Mouse (Mus musculus) hindbrain, embryonic 14.5 days (tissue): ENCODE data around the gene Hoga1. TPM values are rescaled to one million over a fixed set of nuclear protein-coding genes. Genes with fewer than 3 reads are reported as not detected.
"Not testable (repeated sequence)": the region's sequence is repeated elsewhere in the genome, so short reads cannot be mapped to it uniquely, and the experiment has no call there.

Experiments used
- ATAC-seq: fragments of 200-750 bp; cut with Nextera tagmentation; 2 replicates; pipeline ENCODE4 v1.8.0; 2017; ENCODE audit warnings: moderate number of reproducible peaks, mild to moderate bottlenecking, moderate TSS enrichment, moderate library complexity; ENCODE audit not compliant: low FRiP score
- DNase-seq: peaks from one replicate; pipeline ENCODE4 v3.0.0-alpha.2; 2015; ENCODE audit warnings: low spot score
- H3K27ac ChIP-seq: fragments of 300-500 bp; sonication (generic); 2 replicates; pipeline ENCODE4 v1.5.1; 2014; ENCODE audit warnings: mild to moderate bottlenecking, moderate library complexity
- H3K27me3 ChIP-seq: fragments of 300-500 bp; sonication (generic); 2 replicates; pipeline ENCODE4 v1.6.1; 2014; ENCODE audit warnings: mild to moderate bottlenecking, low read length, mixed read lengths; ENCODE audit not compliant: control insufficient read depth, insufficient read depth
- H3K36me3 ChIP-seq: fragments of 300-500 bp; sonication (generic); replicated peaks from 2 replicates; pipeline ENCODE4 v1.6.1; 2014; ENCODE audit not compliant: control insufficient read depth, insufficient read depth
- H3K4me1 ChIP-seq: fragments of 300-500 bp; sonication (generic); replicated peaks from 2 replicates; pipeline ENCODE4 v1.6.1; 2014; ENCODE audit warnings: antibody characterized with exemption, low read length, mixed read lengths; ENCODE audit not compliant: control insufficient read depth, insufficient read depth
- H3K4me2 ChIP-seq: fragments of 300-500 bp; sonication (generic); replicated peaks from 2 replicates; pipeline ENCODE4 v1.6.1; 2014; ENCODE audit warnings: mild to moderate bottlenecking, moderate library complexity
- H3K4me3 ChIP-seq: fragments of 300-500 bp; sonication (generic); replicated peaks from 2 replicates; pipeline ENCODE4 v1.5.1; 2014; ENCODE audit warnings: mild to moderate bottlenecking, low read length
- H3K9ac ChIP-seq: fragments of 300-500 bp; sonication (generic); 2 replicates; pipeline ENCODE4 v1.6.1; 2014
- H3K9me3 ChIP-seq: fragments of 300-500 bp; sonication (generic); 2 replicates; pipeline ENCODE4 v1.6.1; 2016; ENCODE audit warnings: low read length; ENCODE audit not compliant: control insufficient read depth
- WGBS: fragments of 180-500 bp; shearing (Covaris S2); extraction: QIAGEN DNeasy Blood & Tissue Kit; methylation state at CpG from one replicate; pipeline ENCODE4 v1.1.7; 2014; 5-methylcytosine and 5-hydroxymethylcytosine counted together
- polyA plus RNA-seq: library from polyadenylated mRNA; unstranded; fragments of >200 nt; fragmentation: Nextera tagmentation; extraction: Ambion mirVana; gene quantifications from 2 replicates; pipeline ENCODE4 v1.2.1, GENCODE M21; 2014

Hoga1 gene
- polyA plus RNA-seq, 1 experiment from 2014 or later, result 2.2 TPM

- Histone ChIP-seq H3K4me2 (no peak overlapping the region), H3K27me3 (no peaks in the 10 kb centered on the region), H3K36me3 (peaks cover 40% of the 10 kb centered on the region), H3K9ac (no peak overlapping the region), H3K27ac (no peak overlapping the region), H3K9me3 (no peaks in the 10 kb centered on the region), H3K4me3 (no peak overlapping the region), H3K4me1 (no peaks in the 10 kb centered on the region)
- ATAC-seq, result no peak
- 88% methylated on average over 7 of the region's 7 CpGs for WGBS
- no peak for DNase-seq
Measured at GRCm38 (mm10) chr19:42072802-42073201, 27.4 kb downstream of the Hoga1 start.

- Histone ChIP-seq H3K4me2 (no peak overlapping the region), H3K36me3 (peaks cover 48% of the 10 kb centered on the region), H3K4me1 (no peaks in the 10 kb centered on the region), H3K27me3 (no peaks in the 10 kb centered on the region), H3K9ac (no peak overlapping the region), H3K9me3 (no peaks in the 10 kb centered on the region), H3K4me3 (no peak overlapping the region), H3K27ac (no peak overlapping the region)
- 85% methylated on average over 2 of the region's 2 CpGs for WGBS
- no peak for DNase-seq
- no peak for ATAC-seq
Measured at GRCm38 (mm10) chr19:42075051-42075450, 29.6 kb downstream of the Hoga1 start.

GRCm38 (mm10) chr19:42075992-42076391 is 30.6 kb downstream of the Hoga1 start:
- H3K36me3 ChIP-seq, result peaks cover 48% of the 10 kb centered on the region
- H3K9ac ChIP-seq, result no peak overlapping the region
- H3K4me3 ChIP-seq, result no peak overlapping the region
- ATAC-seq (no peak), DNase-seq (no peak)
- H3K4me2 ChIP-seq, result no peak overlapping the region
- no peak overlapping the region for H3K27ac ChIP-seq
- H3K27me3 ChIP-seq, result no peaks in the 10 kb centered on the region
- no peaks in the 10 kb centered on the region for H3K9me3 ChIP-seq
- WGBS, result 88% methylated on average over 16 of the region's 16 CpGs
- H3K4me1 ChIP-seq, result no peaks in the 10 kb centered on the region

GRCm38 (mm10) chr19:42078566-42078965 is 33.2 kb downstream of the Hoga1 start:
- 92% methylated on average over 8 of the region's 8 CpGs for WGBS
- no peaks in the 10 kb centered on the region for H3K27me3 ChIP-seq
- H3K9ac ChIP-seq, result no peak overlapping the region
- no peaks in the 10 kb centered on the region for H3K9me3 ChIP-seq
- no peaks in the 10 kb centered on the region for H3K4me1 ChIP-seq
- H3K4me2 ChIP-seq, result no peak overlapping the region
- no peak for DNase-seq
- H3K4me3 ChIP-seq, result no peak overlapping the region
- no peak for ATAC-seq
- H3K36me3 ChIP-seq, result peaks cover 46% of the 10 kb centered on the region
- H3K27ac ChIP-seq, result no peak overlapping the region

GRCm38 (mm10) chr19:42079006-42079405 is 33.6 kb downstream of the Hoga1 start:
- H3K36me3 ChIP-seq, result peaks cover 42% of the 10 kb centered on the region
- no peak for ATAC-seq
- H3K9ac ChIP-seq, result no peak overlapping the region
- no peak overlapping the region for H3K27ac ChIP-seq
- H3K4me2 ChIP-seq, result no peak overlapping the region
- H3K4me3 ChIP-seq, result no peak overlapping the region
- no peak for DNase-seq
- H3K27me3 ChIP-seq, result no peaks in the 10 kb centered on the region
- WGBS, result 98% methylated on average over 12 of the region's 12 CpGs
- no peaks in the 10 kb centered on the region for H3K4me1 ChIP-seq
- no peaks in the 10 kb centered on the region for H3K9me3 ChIP-seq

- DNase-seq, result no peak
- Histone ChIP-seq H3K4me1 (no peaks in the 10 kb centered on the region), H3K4me3 (no peak overlapping the region), H3K9ac (no peak overlapping the region), H3K27me3 (no peaks in the 10 kb centered on the region), H3K36me3 (peaks cover 32% of the 10 kb centered on the region), H3K9me3 (no peaks in the 10 kb centered on the region), H3K4me2 (no peak overlapping the region), H3K27ac (no peak overlapping the region)
- no peak for ATAC-seq
- WGBS, result 84% methylated on average over 5 of the region's 5 CpGs
Measured at GRCm38 (mm10) chr19:42079950-42080349, 34.5 kb downstream of the Hoga1 start.

- 0 out of 2 replicates have a peak, but pooled peaks cover 2% of the 10 kb centered on the region for H3K4me1 ChIP-seq
- H3K27ac ChIP-seq, result no peak overlapping the region
- H3K4me3 ChIP-seq, result no peak overlapping the region
- 83% methylated on average over 11 of the region's 11 CpGs for WGBS
- H3K36me3 ChIP-seq, result peaks cover 27% of the 10 kb centered on the region
- DNase-seq, result no peak
- H3K4me2 ChIP-seq, result no peak overlapping the region
- no peak for ATAC-seq
- no peaks in the 10 kb centered on the region for H3K27me3 ChIP-seq
- no peak overlapping the region; the same call in 1 of the 2 replicates for H3K9ac ChIP-seq
- no peaks in the 10 kb centered on the region for H3K9me3 ChIP-seq
Measured at GRCm38 (mm10) chr19:42080469-42080868, 35.1 kb downstream of the Hoga1 start.

GRCm38 (mm10) chr19:42081613-42082012 is 36.2 kb downstream of the Hoga1 start:
- DNase-seq, H3K27ac ChIP-seq, ATAC-seq, H3K4me1 ChIP-seq, H3K4me2 ChIP-seq, H3K27me3 ChIP-seq, H3K9ac ChIP-seq, H3K9me3 ChIP-seq, H3K4me3 ChIP-seq: not testable (repeated sequence)
- H3K36me3 ChIP-seq, result peaks cover 16% of the 10 kb centered on the region
- WGBS, result 97% methylated on average over 5 of the region's 5 CpGs

- Histone ChIP-seq H3K9me3 (no peaks in the 10 kb centered on the region), H3K4me1 (peaks cover 17% of the 10 kb centered on the region), H3K4me2 (peak overlapping the region; percentile 81), H3K27me3 (no peaks in the 10 kb centered on the region), H3K36me3 (no peaks in the 10 kb centered on the region), H3K9ac (peak overlapping the region; percentile 85), H3K27ac (peak overlapping the region; percentile 78), H3K4me3 (peak overlapping the region; percentile 84)
- DNase-seq, result no peak
- ATAC-seq, result no peak
- 7% methylated on average over 10 of the region's 10 CpGs for WGBS
Measured at GRCm38 (mm10) chr19:42085690-42086089, 40.3 kb downstream of the Hoga1 start.

GRCm38 (mm10) chr19:42086166-42086565 is 40.8 kb downstream of the Hoga1 start, which contains the start of gene Morn4:
TSS of gene Morn4 (minus strand) at chr19:42086357.
- peak within 1 kb of the TSS; percentile 85 for H3K9ac ChIP-seq
- H3K4me3 ChIP-seq, result peak within 1 kb of the TSS; percentile 84
- ATAC-seq, result peak; percentile 85
- H3K27me3 ChIP-seq, result no peaks in the 10 kb centered on the region
- H3K4me1 ChIP-seq, result peaks cover 19% of the 10 kb centered on the region
- peak within 1 kb of the TSS; percentile 78 for H3K27ac ChIP-seq
- no peaks in the 10 kb centered on the region for H3K36me3 ChIP-seq
- no peaks in the 10 kb centered on the region for H3K9me3 ChIP-seq
- peak within 1 kb of the TSS; percentile 81 for H3K4me2 ChIP-seq
- DNase-seq, result peak; percentile 93
- under 1% methylated on average over 21 of the region's 21 CpGs for WGBS
